Mouse (Mus musculus): ENCODE measurements around the gene Itgbl1. TPM values are rescaled to one million over a fixed set of nuclear protein-coding genes. Genes with fewer than 3 reads are reported as not detected.

Itgbl1 gene
- polyA plus RNA-seq, 1 experiment from 2014 or later = 0.19 TPM

Other genes with a start within 250 kb of the Itgbl1 start
- gene Nalcn, start 32.8 kb upstream of the Itgbl1 start, polyA plus RNA-seq (2016; fragmentation: Nextera tagmentation; extraction: Ambion mirVana) = 1.5 and 1.8 TPM in 2 replicates